Mouse (Mus musculus): ENCODE measurements at regions not wholly inside any gene's neighbourhood (a gene's known extent, or its start where the extent isn't known, plus 50 kb on each side); places are given as distances from the start of the nearest gene placed in this dataset.

DNA sequence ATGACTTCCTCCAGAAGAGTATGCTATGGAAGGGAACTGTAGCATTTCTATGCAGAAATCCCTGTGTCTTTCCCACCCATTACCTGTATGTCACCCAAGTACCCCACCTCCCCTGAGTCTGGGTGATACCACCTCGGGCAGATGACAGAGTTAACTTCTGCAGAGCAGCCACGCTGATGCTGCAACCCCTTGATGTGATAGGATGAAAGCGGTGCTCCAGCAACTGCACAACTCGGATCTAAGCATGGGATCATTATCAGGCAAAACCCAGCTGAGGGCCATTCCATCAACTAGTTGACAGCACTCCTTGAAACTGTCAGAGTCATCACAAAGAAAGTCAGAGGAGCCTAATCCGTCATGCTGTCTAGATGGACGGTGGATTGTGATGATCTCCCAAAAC lies 49.8 kb upstream of the Myo10 start:
- 11% methylated on average over 6 of the region's 6 CpGs for WGBS
- H3K4me1 ChIP-seq (replicated peaks): peaks cover 10% of the 10 kb centered on the region

More for the DNA sequence above, 49.8 kb upstream of the Myo10 start:
- H3K9ac ChIP-seq: no peak overlapping the region
- peaks cover 4% of the 10 kb centered on the region; the same call in 1 of the 2 replicates for H3K27me3 ChIP-seq (replicated peaks)
- H3K9me3 ChIP-seq (replicated peaks): no peaks in the 10 kb centered on the region
- no peak overlapping the region for H3K4me2 ChIP-seq
- no peak overlapping the region for H3K27ac ChIP-seq (ENCODE audit: poor library complexity, severe bottlenecking)
- no peak overlapping the region for H3K4me3 ChIP-seq
- ATAC-seq (ENCODE audit: insufficient number of reproducible peaks, low FRiP score): no peak
- no peaks in the 10 kb centered on the region for H3K36me3 ChIP-seq

Data from heart, embryonic 12.5 days (tissue).